Mouse (Mus musculus): ENCODE measurements around the gene Gpn2. TPM values are rescaled to one million over a fixed set of nuclear protein-coding genes. Genes with fewer than 3 reads are reported as not detected.

Gene Gpn2
- total and polyA plus RNA-seq, 2 experiments from 2014 or later = 8.6 to 8.9 TPM

DNA sequence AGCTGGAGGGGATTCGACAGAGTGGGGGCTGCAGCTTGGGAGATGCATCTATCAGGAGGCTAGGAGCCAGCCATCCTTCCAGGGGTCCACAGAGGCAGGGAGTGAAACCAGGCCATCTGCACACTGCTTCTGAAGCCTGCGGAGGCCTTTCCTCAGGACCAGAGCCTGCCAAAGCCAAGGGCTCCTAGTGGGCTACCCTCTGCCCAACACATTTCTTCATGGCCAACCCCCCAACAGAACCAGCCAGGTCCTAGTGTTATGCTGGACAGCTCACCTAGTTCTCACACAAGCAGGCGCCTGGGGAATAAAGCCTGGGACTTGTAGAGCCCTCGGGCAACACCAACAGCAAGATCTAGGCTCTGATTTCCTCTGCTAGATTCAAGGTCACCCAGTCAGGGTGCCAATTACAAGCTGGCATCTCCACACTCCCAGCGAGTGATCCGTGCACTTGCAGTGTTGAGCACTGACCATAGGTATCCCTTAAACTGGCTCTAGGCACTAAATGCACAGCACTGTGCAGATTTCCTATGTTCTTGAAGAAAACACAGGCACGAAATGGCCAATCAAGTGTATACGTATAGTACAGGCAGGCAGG lies 46.3 kb downstream of the Gpn2 start:
- H3K4me1 ChIP-seq (ENCODE audit: control insufficient read depth, insufficient read depth) = no peaks in the 10 kb centered on the region
- DNase-seq (ENCODE audit: low spot score) = no peak
- no peak overlapping the region for H3K27ac ChIP-seq (ENCODE audit: low read depth)
- H3K9me3 ChIP-seq (replicated peaks; ENCODE audit: control insufficient read depth, low read length) = no peaks in the 10 kb centered on the region
- H3K27me3 ChIP-seq (ENCODE audit: control insufficient read depth, insufficient read depth, low read length) = no peaks in the 10 kb centered on the region
- WGBS = 82% methylated on average over 8 of the region's 8 CpGs
- TF ChIP-seq CTCF (IDR thresholded peaks at IDR 0.05; ENCODE audit: low read depth) (no peak), EP300 (IDR thresholded peaks at IDR 0.05; ENCODE audit: low read depth) (no peak)
- no peak overlapping the region for H3K4me3 ChIP-seq (ENCODE audit: low read depth, low read length)
- no peak overlapping the region for H3K9ac ChIP-seq (replicated peaks; ENCODE audit: low read depth, low read length)
- H3K4me2 ChIP-seq (ENCODE audit: low read depth, low read length) = no peak overlapping the region
- ATAC-seq (ENCODE audit: insufficient read depth, low read depth) = no peak
- H3K36me3 ChIP-seq (replicated peaks; ENCODE audit: control insufficient read depth, insufficient read depth, low read length) = peaks cover 13% of the 10 kb centered on the region

DNA sequence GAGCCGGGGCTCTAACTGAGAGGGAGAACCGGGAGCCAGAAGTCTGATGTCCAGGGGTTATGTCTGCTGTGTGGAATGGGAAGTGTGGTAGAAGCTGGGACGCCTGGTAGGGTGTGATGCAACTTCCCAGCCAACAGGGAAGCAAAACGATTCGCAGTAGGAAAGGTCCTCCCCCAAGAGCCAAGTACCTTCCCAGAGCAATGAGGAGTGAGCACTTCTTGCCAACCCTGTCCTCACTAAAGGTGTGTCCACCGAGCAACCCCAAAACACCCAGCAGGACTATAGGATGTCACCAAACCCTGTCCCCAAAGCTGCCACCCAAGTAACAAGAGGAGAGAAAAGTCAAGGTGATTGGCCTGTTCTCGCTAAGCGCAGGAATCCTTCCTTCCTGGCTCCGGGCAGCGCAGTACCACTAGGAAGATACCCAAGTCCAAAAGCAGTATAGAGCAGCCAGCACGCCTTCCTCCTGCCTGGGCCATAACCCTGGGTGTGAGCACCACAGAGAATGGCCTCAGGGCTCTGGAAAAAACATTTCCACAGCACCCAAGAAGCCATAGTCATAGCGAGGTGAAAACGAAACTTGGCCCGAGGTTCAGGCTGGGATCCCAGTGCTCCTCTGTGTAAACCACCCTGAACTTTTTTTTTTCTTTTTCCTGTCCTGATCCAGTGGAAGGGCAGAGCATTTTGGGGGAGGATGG lies 47.1 kb downstream of the Gpn2 start:
- TF ChIP-seq CTCF (IDR thresholded peaks at IDR 0.05; ENCODE audit: low read depth) (no peak), EP300 (IDR thresholded peaks at IDR 0.05; ENCODE audit: low read depth) (no peak)
- Histone ChIP-seq H3K27ac (ENCODE audit: low read depth) (peak overlapping the region; percentile 18), H3K36me3 (replicated peaks; ENCODE audit: control insufficient read depth, insufficient read depth, low read length) (peaks cover 7% of the 10 kb centered on the region), H3K9me3 (replicated peaks; ENCODE audit: control insufficient read depth, low read length) (no peaks in the 10 kb centered on the region), H3K4me3 (ENCODE audit: low read depth, low read length) (peak overlapping the region; percentile 74; the same call in 1 of the 2 replicates), H3K27me3 (ENCODE audit: control insufficient read depth, insufficient read depth, low read length) (no peaks in the 10 kb centered on the region), H3K4me1 (ENCODE audit: control insufficient read depth, insufficient read depth) (no peaks in the 10 kb centered on the region), H3K9ac (replicated peaks; ENCODE audit: low read depth, low read length) (no peak overlapping the region), H3K4me2 (ENCODE audit: low read depth, low read length) (peak overlapping the region; percentile 86)
- DNase-seq (ENCODE audit: low spot score) (no peak), ATAC-seq (ENCODE audit: insufficient read depth, low read depth) (no peak)
- WGBS = 67% methylated on average over 14 of the region's 14 CpGs

DNA sequence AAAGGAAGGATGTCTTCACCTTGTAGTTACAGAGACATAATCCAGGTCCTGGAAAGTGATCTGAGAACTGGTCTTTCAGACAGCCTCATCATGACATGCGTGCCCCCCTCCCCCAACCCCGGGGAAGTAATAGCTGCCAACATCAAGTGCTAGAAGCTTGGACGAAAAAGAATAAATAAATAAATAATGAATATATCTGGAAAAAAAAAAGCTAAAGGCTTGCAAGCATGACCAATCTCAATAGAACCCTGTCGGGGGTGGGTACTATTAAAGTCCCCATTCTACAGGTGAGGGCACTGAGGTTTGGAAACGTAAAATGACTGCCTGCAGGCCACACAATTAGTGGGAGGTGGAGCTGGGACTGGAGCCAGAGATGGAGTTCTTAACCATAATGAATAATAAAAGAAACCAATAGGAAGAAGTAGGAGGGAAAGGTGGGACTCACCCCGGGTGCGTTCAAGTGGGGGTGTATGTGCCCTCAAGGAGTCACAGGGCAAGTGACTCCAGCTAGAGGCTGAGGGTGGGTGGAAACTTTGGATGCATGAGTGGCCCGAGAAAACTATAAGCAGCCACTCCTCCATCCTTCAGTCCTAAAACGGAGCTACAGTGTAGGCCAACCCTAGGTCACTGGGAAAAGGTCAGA lies 47.7 kb downstream of the Gpn2 start:
- peak overlapping the region; percentile 18; the same call in 1 of the 2 replicates for H3K27ac ChIP-seq (ENCODE audit: low read depth)
- peak overlapping the region; percentile 74 for H3K4me3 ChIP-seq (ENCODE audit: low read depth, low read length)
- H3K4me2 ChIP-seq (ENCODE audit: low read depth, low read length) = peak overlapping the region; percentile 86
- no peaks in the 10 kb centered on the region for H3K27me3 ChIP-seq (ENCODE audit: control insufficient read depth, insufficient read depth, low read length)
- ATAC-seq (ENCODE audit: insufficient read depth, low read depth) = no peak
- WGBS = 40% methylated on average over 9 of the region's 9 CpGs
- peak overlapping the region; percentile 91 for H3K9ac ChIP-seq (replicated peaks; ENCODE audit: low read depth, low read length)
- H3K36me3 ChIP-seq (replicated peaks; ENCODE audit: control insufficient read depth, insufficient read depth, low read length) = peaks cover 2% of the 10 kb centered on the region
- no peaks in the 10 kb centered on the region for H3K4me1 ChIP-seq (ENCODE audit: control insufficient read depth, insufficient read depth)
- DNase-seq (ENCODE audit: low spot score) = no peak
- H3K9me3 ChIP-seq (replicated peaks; ENCODE audit: control insufficient read depth, low read length) = no peaks in the 10 kb centered on the region
- no peak for TF ChIP-seq CTCF (IDR thresholded peaks at IDR 0.05; ENCODE audit: low read depth)
- no peak for TF ChIP-seq EP300 (IDR thresholded peaks at IDR 0.05; ENCODE audit: low read depth)

DNA sequence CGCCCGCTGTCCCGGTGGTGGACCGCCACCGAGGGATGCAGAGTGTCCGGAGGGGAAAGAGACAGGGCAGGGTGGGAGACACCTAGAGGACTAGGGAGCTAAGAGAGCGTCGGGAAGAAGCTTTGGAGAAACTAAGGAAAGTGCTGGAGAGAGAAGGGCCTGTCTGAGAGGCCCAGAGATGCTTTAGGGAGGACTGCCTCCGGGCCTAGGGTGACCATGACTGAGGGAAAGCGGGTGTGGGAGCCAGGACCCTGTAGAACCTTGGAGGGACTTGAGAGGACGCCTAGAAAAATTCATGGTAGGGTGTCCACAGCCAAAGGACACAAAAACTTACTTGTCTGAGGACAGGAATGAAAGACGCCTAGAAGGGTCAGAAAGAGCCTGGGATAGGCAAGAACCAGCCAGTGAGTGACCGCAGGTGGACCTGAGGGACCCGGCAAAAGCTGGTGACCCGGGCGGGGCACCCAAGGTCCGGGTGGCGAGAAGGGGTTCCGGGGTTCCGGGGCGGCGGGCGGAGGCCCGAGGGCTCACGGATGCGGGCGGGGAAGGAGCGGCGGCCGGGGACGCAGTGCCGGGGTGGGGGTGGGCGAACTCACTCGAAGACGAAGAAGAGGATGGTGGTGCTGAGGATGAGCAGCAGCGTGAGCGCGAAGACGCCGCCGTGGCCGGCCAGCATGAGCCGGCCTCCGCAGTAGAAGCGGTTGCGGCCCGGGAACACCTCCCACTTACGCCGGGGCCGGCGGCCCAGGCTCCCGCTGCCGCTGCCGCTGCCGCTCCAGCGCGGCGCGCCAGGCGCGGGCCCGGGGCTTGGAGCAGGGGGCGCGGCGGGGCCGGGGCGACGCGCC lies 48.5 kb downstream of the Gpn2 start:
- Histone ChIP-seq H3K4me2 (ENCODE audit: low read depth, low read length) (peak overlapping the region; percentile 86), H3K27me3 (ENCODE audit: control insufficient read depth, insufficient read depth, low read length) (no peaks in the 10 kb centered on the region), H3K4me1 (ENCODE audit: control insufficient read depth, insufficient read depth) (no peaks in the 10 kb centered on the region), H3K4me3 (ENCODE audit: low read depth, low read length) (peak overlapping the region; percentile 74), H3K36me3 (replicated peaks; ENCODE audit: control insufficient read depth, insufficient read depth, low read length) (no peaks in the 10 kb centered on the region), H3K27ac (ENCODE audit: low read depth) (peak overlapping the region; percentile 71), H3K9ac (replicated peaks; ENCODE audit: low read depth, low read length) (peak overlapping the region; percentile 91), H3K9me3 (replicated peaks; ENCODE audit: control insufficient read depth, low read length) (no peaks in the 10 kb centered on the region)
- peak; percentile 68 for ATAC-seq (ENCODE audit: insufficient read depth, low read depth)
- TF ChIP-seq EP300 (IDR thresholded peaks at IDR 0.05; ENCODE audit: low read depth) (no peak), CTCF (IDR thresholded peaks at IDR 0.05; ENCODE audit: low read depth) (no peak)
- WGBS = 4% methylated on average over 50 of the region's 69 CpGs
- DNase-seq (ENCODE audit: low spot score) = no peak

DNA sequence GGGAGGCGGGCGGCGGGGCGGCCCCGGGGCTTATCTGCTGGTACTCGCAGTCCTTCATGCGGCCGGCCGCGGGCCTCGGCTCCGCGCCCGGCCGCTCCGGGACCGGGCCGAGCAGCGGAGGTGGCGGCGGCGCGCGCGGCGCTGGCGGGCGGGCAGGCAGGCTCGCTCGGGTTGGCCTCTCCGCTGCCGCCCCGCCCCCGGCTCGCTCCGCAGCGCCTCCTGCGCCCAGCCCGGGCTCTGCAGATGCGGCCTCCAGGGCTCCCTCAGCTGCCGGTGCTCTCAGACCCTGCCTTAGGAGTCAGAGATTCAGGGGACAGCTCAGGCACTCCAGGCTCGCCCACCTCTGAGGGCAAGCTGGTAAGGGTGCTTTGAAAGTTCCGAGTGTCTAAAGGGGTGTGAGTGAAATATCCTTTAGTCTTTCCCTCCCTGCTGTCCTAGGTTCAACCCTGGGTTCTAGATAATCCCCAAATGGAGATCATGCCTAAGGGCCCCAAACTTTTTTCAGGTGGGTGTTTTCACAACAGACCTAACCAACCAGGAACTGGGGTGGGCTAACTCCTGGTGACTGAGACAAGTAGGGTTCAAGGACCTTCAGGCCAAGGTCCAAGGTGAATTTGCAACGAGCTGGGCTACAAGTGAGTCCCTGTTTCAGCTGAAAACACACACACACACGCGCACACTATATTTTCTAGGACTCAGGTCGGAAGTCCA lies 49.3 kb downstream of the Gpn2 start:
- H3K36me3 ChIP-seq (replicated peaks; ENCODE audit: control insufficient read depth, insufficient read depth, low read length) = no peaks in the 10 kb centered on the region
- H3K9ac ChIP-seq (replicated peaks; ENCODE audit: low read depth, low read length) = peak overlapping the region; percentile 91
- TF ChIP-seq EP300 (IDR thresholded peaks at IDR 0.05; ENCODE audit: low read depth) (no peak), CTCF (IDR thresholded peaks at IDR 0.05; ENCODE audit: low read depth) (peak; percentile 65)
- DNase-seq (ENCODE audit: low spot score) (peak; percentile 71), ATAC-seq (ENCODE audit: insufficient read depth, low read depth) (peak; percentile 90)
- H3K27me3 ChIP-seq (ENCODE audit: control insufficient read depth, insufficient read depth, low read length) = no peaks in the 10 kb centered on the region
- no peaks in the 10 kb centered on the region for H3K4me1 ChIP-seq (ENCODE audit: control insufficient read depth, insufficient read depth)
- WGBS = 11% methylated on average over 28 of the region's 47 CpGs
- H3K9me3 ChIP-seq (replicated peaks; ENCODE audit: control insufficient read depth, low read length) = no peaks in the 10 kb centered on the region
- H3K27ac ChIP-seq (ENCODE audit: low read depth) = peak overlapping the region; percentile 71
- peak overlapping the region; percentile 74 for H3K4me3 ChIP-seq (ENCODE audit: low read depth, low read length)
- H3K4me2 ChIP-seq (ENCODE audit: low read depth, low read length) = peak overlapping the region; percentile 86

Data from heart, postnatal 0 days (tissue).